Mouse (Mus musculus) liver, embryonic 13.5 days (tissue): ENCODE results near the gene Tex52. TPM values are rescaled to one million over a fixed set of nuclear protein-coding genes. Genes with fewer than 3 reads are reported as not detected.
"Not testable (repeated sequence)": the region's sequence is repeated elsewhere in the genome, so short reads cannot be mapped to it uniquely, and the experiment has no call there.

ENCODE experiments used
- ATAC-seq: fragments of 200-750 bp; cut with Nextera tagmentation; 2 replicates; pipeline ENCODE4 v1.8.0; 2017; ENCODE audit warnings: low read depth, mild to moderate bottlenecking, moderate number of reproducible peaks, moderate library complexity
- DNase-seq: peaks from one replicate; pipeline ENCODE4 v3.0.0; 2022
- H3K27ac ChIP-seq: fragments of 300-500 bp; sonication (generic); 2 replicates; pipeline ENCODE4 v1.5.1; 2015; ENCODE audit warnings: moderate library complexity, mild to moderate bottlenecking, inconsistent platforms
- H3K27me3 ChIP-seq: fragments of 300-500 bp; sonication (generic); 2 replicates; pipeline ENCODE4 v1.6.1; 2015; ENCODE audit warnings: mild to moderate bottlenecking, inconsistent platforms
- H3K36me3 ChIP-seq: fragments of 300-500 bp; sonication (generic); 2 replicates; pipeline ENCODE4 v1.6.1; 2015; ENCODE audit warnings: mild to moderate bottlenecking, inconsistent platforms
- H3K4me1 ChIP-seq: fragments of 300-500 bp; sonication (generic); replicated peaks from 2 replicates; pipeline ENCODE4 v1.6.1; 2015; ENCODE audit warnings: inconsistent platforms
- H3K4me2 ChIP-seq: fragments of 300-500 bp; sonication (generic); 2 replicates; pipeline ENCODE4 v1.6.1; 2015; ENCODE audit warnings: inconsistent platforms, mild to moderate bottlenecking, moderate library complexity
- H3K4me3 ChIP-seq: fragments of 300-500 bp; sonication (generic); replicated peaks from 2 replicates; pipeline ENCODE4 v1.5.1; 2015; ENCODE audit warnings: mild to moderate bottlenecking, inconsistent platforms
- H3K9ac ChIP-seq: fragments of 300-500 bp; sonication (generic); 2 replicates; pipeline ENCODE4 v1.6.1; 2015; ENCODE audit warnings: mild to moderate bottlenecking, inconsistent platforms
- H3K9me3 ChIP-seq: fragments of 300-500 bp; sonication (generic); replicated peaks from 2 replicates; pipeline ENCODE4 v1.6.1; 2016; ENCODE audit warnings: inconsistent platforms
- WGBS: fragments of 180-500 bp; shearing (Covaris S2); methylation state at CpG from one replicate; pipeline ENCODE4 v1.1.7; 2015; ENCODE audit not compliant: insufficient replicate concordance; 5-methylcytosine and 5-hydroxymethylcytosine counted together
- polyA plus RNA-seq: library from polyadenylated mRNA; unstranded; fragments of >200 nt; fragmentation: Nextera tagmentation; extraction: Ambion mirVana; gene quantifications from 2 replicates; pipeline ENCODE4 v1.2.1, GENCODE M21; 2015

Gene Tex52
- polyA plus RNA-seq, 1 experiment from 2014 or later: not detected

- peaks cover 39% of the 10 kb centered on the region for H3K36me3 ChIP-seq
- H3K4me1 ChIP-seq: peaks cover 56% of the 10 kb centered on the region
- H3K9ac ChIP-seq: no peak overlapping the region
- H3K4me3 ChIP-seq: no peak overlapping the region
- no peak overlapping the region for H3K4me2 ChIP-seq
- H3K27me3 ChIP-seq: peaks cover 8% of the 10 kb centered on the region; the same call in 1 of the 2 replicates
- H3K27ac ChIP-seq: no peak overlapping the region
- no peaks in the 10 kb centered on the region for H3K9me3 ChIP-seq
- ATAC-seq (no peak), DNase-seq (peak; percentile 48)
- WGBS: 47% methylated on average over 2 of the region's 2 CpGs
These were observed 16.3 kb upstream of the Tex52 start for GRCm38 (mm10) chr6:128358999-128359398.

GRCm38 (mm10) chr6:128361901-128362300 lies 13.4 kb upstream of the Tex52 start:
- DNase-seq: no peak
- peaks cover 57% of the 10 kb centered on the region for H3K4me1 ChIP-seq
- H3K27me3 ChIP-seq: no peaks in the 10 kb centered on the region
- peak overlapping the region; percentile 97 for H3K4me3 ChIP-seq
- peaks cover 56% of the 10 kb centered on the region for H3K36me3 ChIP-seq
- peak overlapping the region; percentile 96 for H3K27ac ChIP-seq
- H3K4me2 ChIP-seq: peak overlapping the region; percentile 88
- ATAC-seq: no peak
- H3K9me3 ChIP-seq: no peaks in the 10 kb centered on the region
- WGBS: 12% methylated on average over 9 of the region's 9 CpGs
- peak overlapping the region; percentile 92 for H3K9ac ChIP-seq

DNA sequence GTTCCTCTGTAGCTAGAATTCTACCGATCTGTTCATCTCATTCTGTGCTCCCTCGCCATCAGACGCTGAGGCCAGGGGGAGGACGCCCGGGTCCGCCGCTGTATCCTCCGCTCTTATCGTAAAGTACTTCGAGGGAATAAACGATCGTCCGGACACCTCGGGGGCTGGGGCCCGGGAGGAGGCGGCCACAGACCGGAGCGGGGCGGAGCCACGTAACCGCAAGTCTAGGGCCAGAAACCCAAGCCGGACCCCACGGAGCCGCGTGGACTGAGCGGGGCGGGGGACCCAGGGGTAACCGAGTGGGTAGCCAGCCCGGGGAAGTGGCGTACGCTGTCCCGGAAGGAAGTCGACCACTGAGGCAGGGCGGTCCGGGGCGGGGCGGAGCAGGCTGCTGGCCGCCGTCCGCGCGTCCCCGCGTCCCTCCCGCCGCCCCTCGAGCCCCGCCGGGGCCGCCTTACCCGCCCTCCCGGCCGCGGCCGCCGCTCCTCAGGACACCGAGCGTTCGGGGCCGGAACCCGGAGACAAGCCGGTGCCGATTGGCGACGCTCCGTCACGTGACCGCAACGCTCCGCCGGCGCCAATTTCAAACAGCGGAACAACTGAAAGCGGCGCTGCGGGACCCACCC lies 12.8 kb upstream of the Tex52 start, which contains the start of the genes Rhno1 and Foxm1:
Gene Rhno1, minus strand, starts transcription at position 531 of the 626 bp plus-strand sequence.
Gene Foxm1, plus strand, starts transcription at position 587 of the 626 bp plus-strand sequence.
- Histone ChIP-seq H3K4me3 (peak within 1 kb of the TSS; percentile 97), H3K4me1 (peaks cover 57% of the 10 kb centered on the region), H3K27ac (peak within 1 kb of the TSS; percentile 96), H3K9ac (peak within 1 kb of the TSS; percentile 92), H3K36me3 (peaks cover 56% of the 10 kb centered on the region), H3K27me3 (no peaks in the 10 kb centered on the region), H3K4me2 (peak within 1 kb of the TSS; percentile 88), H3K9me3 (no peaks in the 10 kb centered on the region)
- peak; percentile 76 for DNase-seq
- under 1% methylated on average over 64 of the region's 76 CpGs for WGBS
- ATAC-seq: peak; percentile 89

DNA sequence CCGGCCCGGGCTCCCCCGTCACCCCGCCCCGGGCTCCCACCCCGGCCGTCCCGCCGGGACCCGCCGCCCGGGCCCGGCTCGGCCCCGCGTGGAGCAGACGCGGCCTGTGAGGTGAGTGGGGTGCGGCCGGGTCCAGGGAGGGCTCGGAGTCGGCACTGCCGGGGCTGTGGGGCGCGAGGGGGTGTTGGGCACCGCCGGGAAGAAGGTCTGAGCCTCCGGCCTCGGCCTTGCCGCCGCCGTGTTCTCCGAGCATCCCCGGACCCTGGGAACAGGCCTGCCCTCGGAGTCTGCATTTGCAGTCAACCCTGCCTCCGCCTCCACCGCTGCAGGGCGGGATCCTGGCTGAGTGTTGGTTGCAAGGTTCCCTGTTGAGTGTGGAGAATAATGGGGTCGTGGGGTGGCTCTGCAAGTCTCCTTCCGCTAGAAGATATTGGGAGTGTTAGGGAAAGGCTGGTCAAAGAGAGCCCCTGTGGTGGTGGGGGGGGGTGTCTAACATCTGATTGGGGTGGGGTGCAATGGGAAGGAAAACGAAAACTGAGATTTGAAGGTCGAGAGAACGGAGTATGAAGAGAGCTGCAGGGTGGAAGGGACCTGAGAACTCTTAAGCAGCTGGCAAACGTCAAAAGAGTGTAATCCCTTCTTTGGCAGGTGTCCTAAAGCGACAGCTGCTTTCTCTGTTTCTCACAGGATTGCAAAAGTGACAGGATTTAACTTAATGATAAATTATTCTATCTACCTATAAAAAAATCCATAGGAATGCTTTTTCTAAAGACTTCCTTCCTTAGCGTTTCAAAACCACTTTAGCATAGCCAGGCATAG lies 12.0 kb upstream of the Tex52 start:
- Histone ChIP-seq H3K4me3 (peak overlapping the region; percentile 97), H3K4me1 (peaks cover 57% of the 10 kb centered on the region), H3K27me3 (no peaks in the 10 kb centered on the region), H3K4me2 (peak overlapping the region; percentile 88), H3K27ac (peak overlapping the region; percentile 96), H3K9me3 (no peaks in the 10 kb centered on the region), H3K9ac (peak overlapping the region; percentile 92), H3K36me3 (peaks cover 56% of the 10 kb centered on the region)
- 1% methylated on average over 28 of the region's 46 CpGs for WGBS
- peak; percentile 48 for ATAC-seq
- DNase-seq: no peak

DNA sequence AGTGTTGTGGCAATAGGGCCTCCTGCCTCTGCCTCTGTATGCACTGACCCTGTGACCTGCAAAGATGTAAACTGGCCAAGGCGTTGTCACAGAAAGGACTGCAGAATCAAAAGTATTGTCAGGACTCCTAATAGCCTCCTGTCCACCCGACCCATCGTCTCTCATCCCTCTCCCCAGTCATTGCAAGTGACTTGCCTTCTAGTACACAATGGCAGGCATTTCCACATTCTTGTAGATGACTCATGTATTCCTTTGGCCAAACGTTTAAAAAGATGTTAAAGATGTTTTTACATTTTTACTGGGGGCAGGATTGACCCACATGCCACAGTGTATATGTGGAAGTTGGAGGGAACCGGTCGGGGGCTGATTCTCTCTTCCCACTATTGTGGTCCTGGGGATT lies 10.5 kb upstream of the Tex52 start:
- Histone ChIP-seq H3K4me2 (peak overlapping the region; percentile 88), H3K9ac (peak overlapping the region; percentile 51)

DNA sequence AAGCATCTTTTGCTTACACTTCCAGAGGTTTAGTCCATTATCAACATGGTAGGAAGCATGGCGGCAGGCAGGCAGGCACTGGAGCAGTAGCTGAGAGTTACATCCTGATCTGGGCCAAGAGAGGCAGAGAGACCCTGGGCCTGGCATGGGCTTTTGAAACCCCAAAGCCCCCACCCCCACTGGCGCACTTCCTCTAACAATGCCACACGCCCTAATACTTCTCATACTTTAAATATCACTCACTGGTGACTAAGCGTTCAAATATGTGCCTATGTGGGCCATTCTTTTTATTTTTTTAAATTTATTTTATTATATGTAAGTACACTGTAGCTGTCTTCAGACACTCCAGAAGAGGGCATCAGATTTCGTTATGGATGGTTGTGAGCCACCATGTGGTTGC lies 8.8 kb upstream of the Tex52 start:
- no peaks in the 10 kb centered on the region for H3K9me3 ChIP-seq
- no peak for DNase-seq
- H3K27ac ChIP-seq: no peak overlapping the region
- WGBS: 82% methylated on average over 5 of the region's 5 CpGs
- H3K4me2 ChIP-seq: no peak overlapping the region
- H3K27me3 ChIP-seq: no peaks in the 10 kb centered on the region
- ATAC-seq: no peak
- H3K36me3 ChIP-seq: peaks cover 67% of the 10 kb centered on the region
- no peak overlapping the region for H3K9ac ChIP-seq
- H3K4me3 ChIP-seq: no peak overlapping the region
- H3K4me1 ChIP-seq: peaks cover 33% of the 10 kb centered on the region

More for the DNA sequence above, 10.5 kb upstream of the Tex52 start:
- no peak for DNase-seq
- WGBS: 79% methylated on average over 6 of the region's 6 CpGs
- no peak for ATAC-seq
- Histone ChIP-seq H3K36me3 (peaks cover 59% of the 10 kb centered on the region), H3K4me1 (peaks cover 50% of the 10 kb centered on the region), H3K9me3 (no peaks in the 10 kb centered on the region), H3K4me3 (peak overlapping the region; percentile 97; the same call in 1 of the 2 replicates), H3K27ac (no peak overlapping the region), H3K27me3 (no peaks in the 10 kb centered on the region)

DNA sequence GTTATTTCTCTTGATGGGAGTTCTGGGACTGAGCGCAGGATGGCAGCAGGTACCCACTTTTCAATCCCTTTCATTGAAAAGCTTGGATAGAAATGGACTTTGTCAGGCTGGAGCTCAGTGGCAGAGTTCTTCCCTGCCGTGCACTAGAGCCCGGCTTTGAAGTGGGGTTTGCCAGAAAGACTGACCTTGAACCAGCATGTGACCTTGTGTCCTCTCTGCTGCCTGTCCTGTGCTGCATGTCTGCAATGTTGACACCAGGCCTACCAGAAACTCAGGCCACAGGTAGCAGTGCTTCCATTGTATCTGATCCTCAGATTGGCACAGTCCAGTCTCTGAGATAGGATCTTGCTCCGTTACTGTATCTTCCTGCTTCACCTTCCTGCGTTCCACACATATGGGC lies 5.2 kb upstream of the Tex52 start:
- ATAC-seq (peak; percentile 28), DNase-seq (no peak)

DNA sequence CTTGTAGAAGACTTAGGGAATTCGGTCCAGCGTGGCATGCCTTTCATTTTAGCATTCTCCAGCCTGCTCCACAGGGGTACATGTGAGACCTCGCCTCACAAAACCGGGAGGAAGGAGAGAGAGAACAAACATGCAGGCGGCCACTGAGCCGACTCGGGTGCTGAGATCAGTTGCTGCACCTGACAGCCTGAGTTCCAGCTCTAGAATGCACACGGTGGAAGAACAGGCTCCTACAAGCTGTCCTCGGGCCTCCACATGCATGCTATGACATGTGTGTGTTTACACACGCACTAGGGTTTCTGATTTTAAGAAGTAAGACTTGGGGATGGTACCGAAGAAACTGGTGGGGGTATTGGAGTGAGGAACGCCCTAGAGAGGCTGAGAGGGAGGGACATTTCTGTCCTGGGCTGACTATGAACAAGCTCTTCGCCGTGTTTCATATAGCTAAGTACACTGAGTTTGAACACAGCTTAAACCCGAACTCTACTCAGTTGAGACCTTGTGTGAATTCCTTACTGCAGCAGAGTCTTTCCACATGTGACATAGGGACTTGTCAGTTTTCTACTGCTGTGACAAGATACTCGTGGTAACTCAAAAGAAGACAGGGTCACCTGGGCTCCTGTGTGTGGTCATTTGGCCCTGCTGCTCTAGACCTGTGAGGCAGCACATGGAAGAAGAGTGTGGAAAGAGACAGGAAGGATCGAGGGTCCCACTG lies 1.3 kb downstream of the Tex52 start:
- DNase-seq (no peak), ATAC-seq (no peak)
- 83% methylated on average over 17 of the region's 17 CpGs for WGBS
- Histone ChIP-seq H3K36me3 (peaks cover 45% of the 10 kb centered on the region), H3K27me3 (no peaks in the 10 kb centered on the region), H3K4me1 (no peaks in the 10 kb centered on the region), H3K4me2 (no peak overlapping the region), H3K27ac (no peak overlapping the region), H3K9me3 (no peaks in the 10 kb centered on the region), H3K4me3 (no peak overlapping the region), H3K9ac (no peak overlapping the region)

More for the DNA sequence above, 5.2 kb upstream of the Tex52 start:
- no peaks in the 10 kb centered on the region for H3K9me3 ChIP-seq
- no peak overlapping the region for H3K9ac ChIP-seq
- no peak overlapping the region for H3K4me2 ChIP-seq
- WGBS: 71% methylated on average over 5 of the region's 5 CpGs
- H3K4me3 ChIP-seq: no peak overlapping the region
- no peaks in the 10 kb centered on the region for H3K27me3 ChIP-seq
- H3K4me1 ChIP-seq: peaks cover 10% of the 10 kb centered on the region
- H3K27ac ChIP-seq: no peak overlapping the region
- H3K36me3 ChIP-seq: peaks cover 97% of the 10 kb centered on the region

DNA sequence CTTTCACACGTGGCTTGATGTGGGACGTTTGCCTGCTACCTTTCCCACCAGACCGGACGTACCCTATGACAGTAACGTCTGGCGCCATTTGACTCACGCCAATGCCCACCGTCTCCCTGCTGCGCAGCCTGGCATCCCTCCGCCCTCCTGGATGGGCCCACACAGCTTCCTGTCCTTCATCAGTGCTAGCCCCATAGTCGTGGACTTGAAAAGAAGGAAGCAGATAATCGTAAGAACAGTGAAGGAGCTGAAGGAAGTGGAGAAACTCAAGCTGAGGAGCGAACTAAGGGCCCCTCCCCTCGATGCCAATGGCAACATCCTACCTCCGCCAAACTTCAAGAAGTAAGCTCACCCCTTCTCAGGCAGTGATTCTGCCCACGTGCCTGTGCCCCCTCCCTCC lies 4.4 kb downstream of the Tex52 start:
- Histone ChIP-seq H3K27ac (no peak overlapping the region), H3K36me3 (peaks cover 14% of the 10 kb centered on the region), H3K4me1 (no peaks in the 10 kb centered on the region), H3K9me3 (no peaks in the 10 kb centered on the region), H3K27me3 (no peaks in the 10 kb centered on the region), H3K9ac (no peak overlapping the region), H3K4me3 (no peak overlapping the region), H3K4me2 (no peak overlapping the region)
- no peak for DNase-seq
- WGBS: 57% methylated on average over 16 of the region's 16 CpGs
- ATAC-seq: no peak

- H3K36me3 ChIP-seq, H3K27me3 ChIP-seq, H3K9me3 ChIP-seq, H3K4me1 ChIP-seq, DNase-seq, H3K4me2 ChIP-seq, H3K9ac ChIP-seq, H3K4me3 ChIP-seq, H3K27ac ChIP-seq, ATAC-seq: not testable (repeated sequence)
- 44% methylated on average over 1 of the region's 1 CpGs for WGBS
These were observed 5.4 kb downstream of the Tex52 start for GRCm38 (mm10) chr6:128380594-128381167.

- Histone ChIP-seq H3K4me2 (no peak overlapping the region), H3K4me1 (no peaks in the 10 kb centered on the region), H3K27me3 (no peaks in the 10 kb centered on the region), H3K9me3 (no peaks in the 10 kb centered on the region), H3K36me3 (peaks cover 3% of the 10 kb centered on the region; the same call in 1 of the 2 replicates), H3K27ac (no peak overlapping the region), H3K9ac (no peak overlapping the region), H3K4me3 (no peak overlapping the region)
- ATAC-seq (no peak), DNase-seq (no peak)
- WGBS: 55% methylated on average over 3 of the region's 3 CpGs
These were observed 6.0 kb downstream of the Tex52 start for GRCm38 (mm10) chr6:128381254-128381653.
